Mouse (Mus musculus) liver, postnatal 0 days (tissue): ENCODE results near the gene Il4.

Experiments
- CTCF ChIP-seq: sonication (generic); IDR thresholded peaks from 2 replicates; pipeline ENCODE4 v1.5.1; 2016; ENCODE audit warnings: antibody characterized with exemption, low read depth
- EP300 ChIP-seq: IDR thresholded peaks from 2 replicates; pipeline ENCODE4 v1.6.1; 2016; ENCODE audit warnings: antibody characterized with exemption, low read depth, mild to moderate bottlenecking

DNA sequence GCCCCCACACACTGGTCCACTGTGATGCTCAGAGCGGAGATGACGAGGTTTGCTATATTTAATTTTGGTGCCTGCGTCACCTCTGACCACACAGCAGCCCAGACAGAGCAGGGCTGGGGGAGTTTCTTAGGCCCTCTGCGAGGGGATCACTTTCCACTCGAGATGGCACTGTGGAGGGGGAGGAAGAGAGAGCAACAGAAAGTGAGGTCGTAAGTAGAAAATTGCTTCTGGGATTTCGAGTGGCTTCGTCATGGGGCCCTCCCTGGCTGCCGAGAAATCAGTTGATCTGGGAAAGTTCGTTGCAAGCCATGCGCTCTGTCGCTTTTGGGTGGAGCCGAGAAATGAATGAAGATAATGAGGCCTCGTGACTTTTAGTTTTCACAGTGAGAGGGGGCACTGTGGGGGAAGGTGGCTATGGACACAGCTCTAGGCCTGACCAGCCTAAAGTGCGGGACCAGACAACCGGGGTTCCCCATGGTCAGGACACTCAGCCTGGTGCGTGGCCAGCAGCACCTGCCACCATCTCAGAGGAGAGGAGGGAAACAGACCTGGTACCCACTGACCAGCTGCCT lies 8.4 kb upstream of the Il4 start:
- TF ChIP-seq CTCF (no peak), EP300 (no peak; the same call in 1 of the 2 replicates)
